Mouse (Mus musculus) hindbrain, embryonic 12.5 days (tissue): ENCODE results near the gene Mpl. TPM values are rescaled to one million over a fixed set of nuclear protein-coding genes. Genes with fewer than 3 reads are reported as not detected.

Experiments
- ATAC-seq: fragments of 200-750 bp; cut with Nextera tagmentation; 2 replicates; pipeline ENCODE4 v1.8.0; 2017; ENCODE audit warnings: moderate TSS enrichment; ENCODE audit not compliant: low FRiP score
- H3K27ac ChIP-seq: fragments of 300-500 bp; sonication (generic); 2 replicates; pipeline ENCODE4 v1.5.1; 2016; ENCODE audit warnings: mild to moderate bottlenecking
- H3K27me3 ChIP-seq: fragments of 300-500 bp; sonication (generic); 2 replicates; pipeline ENCODE4 v1.6.1; 2016; ENCODE audit warnings: mild to moderate bottlenecking
- H3K36me3 ChIP-seq: fragments of 300-500 bp; sonication (generic); 2 replicates; pipeline ENCODE4 v1.6.1; 2016; ENCODE audit warnings: mild to moderate bottlenecking
- H3K4me1 ChIP-seq: fragments of 300-500 bp; sonication (generic); 2 replicates; pipeline ENCODE4 v1.6.1; 2016
- H3K4me2 ChIP-seq: fragments of 300-500 bp; sonication (generic); replicated peaks from 2 replicates; pipeline ENCODE4 v1.6.1; 2016; ENCODE audit warnings: mild to moderate bottlenecking
- H3K4me3 ChIP-seq: fragments of 300-500 bp; sonication (generic); 2 replicates; pipeline ENCODE4 v1.5.1; 2016; ENCODE audit warnings: mild to moderate bottlenecking
- H3K9ac ChIP-seq: fragments of 300-500 bp; sonication (generic); 2 replicates; pipeline ENCODE4 v1.6.1; 2016; ENCODE audit warnings: mild to moderate bottlenecking, moderate library complexity
- H3K9me3 ChIP-seq: fragments of 300-500 bp; sonication (generic); replicated peaks from 2 replicates; pipeline ENCODE4 v1.6.1; 2016; ENCODE audit warnings: mild to moderate bottlenecking
- WGBS: fragments of 180-500 bp; shearing (Covaris S2); methylation state at CpG from one replicate; pipeline ENCODE4 v1.1.7; 2016; 5-methylcytosine and 5-hydroxymethylcytosine counted together
- polyA plus RNA-seq: library from polyadenylated mRNA; unstranded; fragments of >200 nt; fragmentation: Nextera tagmentation; extraction: Ambion mirVana; gene quantifications from 2 replicates; pipeline ENCODE4 v1.2.1, GENCODE M21; 2016

The Mpl gene
- polyA plus RNA-seq, 1 experiment from 2014 or later: 0.56 TPM

GRCm38 (mm10) chr4:118421384-118421783 lies 35.9 kb downstream of the Mpl start:
- Histone ChIP-seq H3K36me3 (peaks cover 58% of the 10 kb centered on the region), H3K4me2 (no peak overlapping the region)

GRCm38 (mm10) chr4:118417112-118417797 lies 40.1 kb downstream of the Mpl start:
- Histone ChIP-seq H3K9ac (no peak overlapping the region), H3K4me3 (no peak overlapping the region), H3K4me2 (no peak overlapping the region), H3K4me1 (no peaks in the 10 kb centered on the region), H3K27ac (peak overlapping the region; percentile 23), H3K9me3 (no peaks in the 10 kb centered on the region), H3K27me3 (no peaks in the 10 kb centered on the region), H3K36me3 (peaks cover 96% of the 10 kb centered on the region)
- ATAC-seq: no peak
- WGBS: 86% methylated on average over 13 of the region's 13 CpGs

More at GRCm38 (mm10) chr4:118421384-118421783, 35.9 kb downstream of the Mpl start:
- Histone ChIP-seq H3K4me3 (no peak overlapping the region), H3K9ac (no peak overlapping the region), H3K9me3 (no peaks in the 10 kb centered on the region), H3K4me1 (no peaks in the 10 kb centered on the region), H3K27ac (no peak overlapping the region), H3K27me3 (no peaks in the 10 kb centered on the region)
- 90% methylated on average over 3 of the region's 3 CpGs for WGBS
- ATAC-seq: no peak

GRCm38 (mm10) chr4:118416329-118416728 lies 41.0 kb downstream of the Mpl start:
- Histone ChIP-seq H3K4me2 (no peak overlapping the region), H3K9ac (no peak overlapping the region), H3K9me3 (no peaks in the 10 kb centered on the region), H3K36me3 (peaks cover 97% of the 10 kb centered on the region), H3K27me3 (no peaks in the 10 kb centered on the region), H3K4me3 (no peak overlapping the region), H3K27ac (no peak overlapping the region), H3K4me1 (no peaks in the 10 kb centered on the region)
- no peak for ATAC-seq
- 95% methylated on average over 5 of the region's 5 CpGs for WGBS

GRCm38 (mm10) chr4:118415779-118416178 lies 41.5 kb downstream of the Mpl start:
- no peak overlapping the region for H3K9ac ChIP-seq
- H3K4me1 ChIP-seq: no peaks in the 10 kb centered on the region
- no peaks in the 10 kb centered on the region for H3K9me3 ChIP-seq
- H3K27me3 ChIP-seq: no peaks in the 10 kb centered on the region
- H3K27ac ChIP-seq: no peak overlapping the region
- H3K4me3 ChIP-seq: no peak overlapping the region
- 92% methylated on average over 2 of the region's 2 CpGs for WGBS
- no peak for ATAC-seq
- no peak overlapping the region for H3K4me2 ChIP-seq
- peaks cover 95% of the 10 kb centered on the region for H3K36me3 ChIP-seq

GRCm38 (mm10) chr4:118413553-118413952 lies 43.8 kb downstream of the Mpl start:
- H3K4me1 ChIP-seq: peaks cover 11% of the 10 kb centered on the region
- no peak overlapping the region for H3K9ac ChIP-seq
- no peaks in the 10 kb centered on the region for H3K27me3 ChIP-seq
- H3K4me3 ChIP-seq: no peak overlapping the region
- no peak for ATAC-seq
- H3K4me2 ChIP-seq: no peak overlapping the region
- H3K9me3 ChIP-seq: no peaks in the 10 kb centered on the region
- H3K27ac ChIP-seq: no peak overlapping the region
- 91% methylated on average over 5 of the region's 5 CpGs for WGBS
- peaks cover 74% of the 10 kb centered on the region for H3K36me3 ChIP-seq

GRCm38 (mm10) chr4:118410871-118411270 lies 46.4 kb downstream of the Mpl start:
- peaks cover 23% of the 10 kb centered on the region for H3K4me1 ChIP-seq
- no peak overlapping the region for H3K27ac ChIP-seq
- H3K9me3 ChIP-seq: no peaks in the 10 kb centered on the region

GRCm38 (mm10) chr4:118409142-118409900 lies 48.0 kb downstream of the Mpl start, which contains the start of the genes Szt2 and Med8:
Szt2 (minus strand) TSS chr4:118409273.
Med8 (plus strand) TSS chr4:118409337.
- peak; percentile 95 for ATAC-seq
- peak within 1 kb of the TSS; percentile 74 for H3K27ac ChIP-seq
- H3K4me3 ChIP-seq: peak within 1 kb of the TSS; percentile 91
- peak within 1 kb of the TSS; percentile 95 for H3K4me2 ChIP-seq
- H3K9me3 ChIP-seq: no peaks in the 10 kb centered on the region
- no peaks in the 10 kb centered on the region for H3K27me3 ChIP-seq
- H3K9ac ChIP-seq: peak within 1 kb of the TSS; percentile 93
- H3K4me1 ChIP-seq: peaks cover 23% of the 10 kb centered on the region
- peaks cover 49% of the 10 kb centered on the region for H3K36me3 ChIP-seq
- WGBS: under 1% methylated on average over 53 of the region's 53 CpGs

More at GRCm38 (mm10) chr4:118410871-118411270, 46.4 kb downstream of the Mpl start:
- H3K4me2 ChIP-seq: no peak overlapping the region
- H3K36me3 ChIP-seq: peaks cover 53% of the 10 kb centered on the region
- no peak for ATAC-seq
- no peak overlapping the region for H3K9ac ChIP-seq
- H3K27me3 ChIP-seq: no peaks in the 10 kb centered on the region
- 90% methylated on average over 5 of the region's 5 CpGs for WGBS
- H3K4me3 ChIP-seq: no peak overlapping the region

- H3K36me3 ChIP-seq: peaks cover 74% of the 10 kb centered on the region
These were observed 54.6 kb downstream of the Mpl start for GRCm38 (mm10) chr4:118402701-118403100.

GRCm38 (mm10) chr4:118401918-118402317 lies 55.4 kb downstream of the Mpl start:
- H3K36me3 ChIP-seq: peaks cover 81% of the 10 kb centered on the region
- WGBS: 98% methylated on average over 5 of the region's 5 CpGs

More at GRCm38 (mm10) chr4:118402701-118403100, 54.6 kb downstream of the Mpl start:
- Histone ChIP-seq H3K9me3 (no peaks in the 10 kb centered on the region), H3K27ac (no peak overlapping the region), H3K4me3 (no peak overlapping the region), H3K4me2 (no peak overlapping the region), H3K9ac (no peak overlapping the region), H3K27me3 (no peaks in the 10 kb centered on the region), H3K4me1 (peaks cover 4% of the 10 kb centered on the region)
- WGBS: 92% methylated on average over 12 of the region's 12 CpGs
- no peak for ATAC-seq

GRCm38 (mm10) chr4:118401421-118401820 lies 55.9 kb downstream of the Mpl start:
- no peak overlapping the region for H3K4me3 ChIP-seq
- H3K4me2 ChIP-seq: no peak overlapping the region
- 94% methylated on average over 3 of the region's 3 CpGs for WGBS
- no peak overlapping the region for H3K27ac ChIP-seq
- H3K4me1 ChIP-seq: no peaks in the 10 kb centered on the region
- H3K36me3 ChIP-seq: peaks cover 86% of the 10 kb centered on the region
- no peak overlapping the region for H3K9ac ChIP-seq
- H3K9me3 ChIP-seq: no peaks in the 10 kb centered on the region
- no peak for ATAC-seq
- no peaks in the 10 kb centered on the region for H3K27me3 ChIP-seq

More at GRCm38 (mm10) chr4:118401918-118402317, 55.4 kb downstream of the Mpl start:
- Histone ChIP-seq H3K4me1 (no peaks in the 10 kb centered on the region), H3K27ac (no peak overlapping the region), H3K9ac (no peak overlapping the region), H3K4me2 (no peak overlapping the region), H3K9me3 (no peaks in the 10 kb centered on the region), H3K27me3 (no peaks in the 10 kb centered on the region), H3K4me3 (no peak overlapping the region)
- no peak for ATAC-seq

GRCm38 (mm10) chr4:118398400-118398799 lies 58.9 kb downstream of the Mpl start:
- H3K9me3 ChIP-seq: no peaks in the 10 kb centered on the region
- peaks cover 96% of the 10 kb centered on the region for H3K36me3 ChIP-seq
- H3K4me1 ChIP-seq: no peaks in the 10 kb centered on the region
- no peak overlapping the region for H3K9ac ChIP-seq
- H3K4me2 ChIP-seq: no peak overlapping the region
- H3K27ac ChIP-seq: no peak overlapping the region
- ATAC-seq: no peak
- H3K27me3 ChIP-seq: no peaks in the 10 kb centered on the region
- no peak overlapping the region for H3K4me3 ChIP-seq
- WGBS: 96% methylated on average over 6 of the region's 6 CpGs

GRCm38 (mm10) chr4:118396433-118396832 lies 60.9 kb downstream of the Mpl start:
- no peak overlapping the region for H3K4me3 ChIP-seq
- H3K36me3 ChIP-seq: peaks cover 96% of the 10 kb centered on the region
- H3K27me3 ChIP-seq: no peaks in the 10 kb centered on the region
- ATAC-seq: no peak
- H3K27ac ChIP-seq: no peak overlapping the region
- H3K9me3 ChIP-seq: no peaks in the 10 kb centered on the region
- H3K9ac ChIP-seq: no peak overlapping the region
- no peak overlapping the region for H3K4me2 ChIP-seq
- 81% methylated on average over 3 of the region's 3 CpGs for WGBS
- no peaks in the 10 kb centered on the region for H3K4me1 ChIP-seq
